Mouse (Mus musculus): ENCODE results near the gene Slc12a4. TPM values are rescaled to one million over a fixed set of nuclear protein-coding genes. Genes with fewer than 3 reads are reported as not detected.
"Not testable (repeated sequence)": the region's sequence is repeated elsewhere in the genome, so short reads cannot be mapped to it uniquely, and the experiment has no call there.

Gene Slc12a4
- polyA plus RNA-seq (2012; rRNA removed) = 64.3 and 69.6 TPM in 2 replicates

DNA sequence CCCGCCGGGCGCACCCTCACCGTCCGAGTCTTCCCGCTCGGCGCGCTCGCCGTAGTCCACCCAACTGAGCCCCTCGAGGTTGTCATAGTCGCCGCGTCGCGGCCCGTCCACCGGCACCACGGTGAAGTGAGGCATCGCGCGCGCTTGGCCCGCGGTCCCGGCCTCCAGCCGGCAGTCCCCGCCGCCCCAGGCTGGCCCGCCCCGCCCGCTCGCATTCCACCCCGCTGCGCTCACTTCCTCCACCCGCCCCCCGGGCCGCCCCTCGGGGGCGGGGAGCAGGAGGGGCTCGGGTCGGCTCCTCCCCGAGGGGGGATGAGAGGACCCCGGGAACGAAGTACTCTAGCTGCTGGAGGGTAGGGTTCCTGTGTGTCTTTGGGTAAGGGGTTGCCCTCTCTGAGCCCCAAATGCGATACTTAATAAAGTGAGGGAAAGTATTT is at the start of gene Slc12a4:
Slc12a4 (minus strand) TSS at position 193 of the 437 bp plus-strand sequence.
- DNase-seq (ENCODE audit: low spot score) = peak; percentile 71

DNA sequence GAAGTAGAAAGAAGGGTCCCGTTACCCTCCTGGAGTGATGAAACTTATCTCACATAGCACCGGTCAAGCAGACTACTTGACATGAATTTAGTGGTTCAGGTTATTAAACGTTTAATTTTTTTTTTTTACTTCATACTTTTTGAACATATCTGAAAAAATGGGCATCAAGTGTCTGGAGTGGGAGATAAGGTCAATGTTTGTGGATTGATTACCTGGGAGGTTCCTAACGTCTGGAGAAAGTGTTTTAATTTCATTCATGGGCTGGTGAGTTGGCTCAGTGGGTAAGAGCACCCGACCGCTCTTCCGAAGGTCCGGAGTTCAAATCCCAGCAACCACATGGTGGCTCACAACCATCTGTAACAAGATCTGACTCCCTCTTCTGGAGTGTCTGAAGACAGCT is 46.3 kb upstream of the Slc12a4 start:
- not testable (repeated sequence) for DNase-seq (ENCODE audit: low spot score)

DNA sequence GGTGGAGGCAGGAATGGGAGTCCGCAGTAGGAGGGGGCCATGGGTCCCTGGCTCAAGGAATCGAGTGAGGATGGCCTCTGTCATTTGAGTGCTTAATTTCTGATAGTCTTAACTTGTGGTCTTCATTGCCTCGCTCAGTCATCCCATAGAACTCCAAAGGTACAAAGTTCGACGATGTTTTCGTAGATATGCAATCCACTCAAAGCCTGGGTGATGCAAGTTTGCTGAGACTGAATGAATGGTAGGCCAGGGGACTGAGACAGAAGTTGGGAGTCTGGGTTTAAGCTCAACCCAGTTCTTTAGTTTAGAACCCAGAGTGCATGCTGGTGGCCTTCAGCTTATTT is 45.7 kb upstream of the Slc12a4 start, which contains the start of gene Ddx28:
Ddx28 (minus strand) TSS at position 240 of the 344 bp plus-strand sequence.
- DNase-seq (ENCODE audit: low spot score) = no peak

GRCm38 (mm10) chr8:106010748-106011642 is 45.1 kb upstream of the Slc12a4 start:
- DNase-seq (ENCODE audit: low spot score) = peak; percentile 85

DNA sequence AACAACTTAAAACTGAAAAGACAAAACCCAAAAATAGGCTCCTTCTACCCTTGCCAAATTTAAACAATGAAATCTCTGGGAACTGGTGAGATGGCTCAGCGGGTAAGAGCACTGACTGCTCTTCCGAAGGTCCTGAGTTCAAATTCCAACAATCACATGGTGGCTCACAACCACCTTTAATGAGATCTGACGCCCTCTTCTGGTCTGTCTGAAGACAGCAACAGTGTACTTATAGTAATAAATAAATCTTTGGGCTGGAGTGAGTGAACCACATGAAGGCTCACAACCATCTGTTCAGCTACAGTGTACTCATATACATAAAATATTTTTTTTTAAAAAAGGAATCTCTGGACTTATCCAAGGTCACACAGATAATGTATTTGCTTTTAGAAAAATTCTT is 42.0 kb upstream of the Slc12a4 start:
- DNase-seq (ENCODE audit: low spot score) = not testable (repeated sequence)

- DNase-seq (ENCODE audit: low spot score) = no peak
These were observed 41.2 kb upstream of the Slc12a4 start for GRCm38 (mm10) chr8:106007135-106007534.

GRCm38 (mm10) chr8:106006413-106006812 is 40.5 kb upstream of the Slc12a4 start:
- no peak for DNase-seq (ENCODE audit: low spot score)

DNA sequence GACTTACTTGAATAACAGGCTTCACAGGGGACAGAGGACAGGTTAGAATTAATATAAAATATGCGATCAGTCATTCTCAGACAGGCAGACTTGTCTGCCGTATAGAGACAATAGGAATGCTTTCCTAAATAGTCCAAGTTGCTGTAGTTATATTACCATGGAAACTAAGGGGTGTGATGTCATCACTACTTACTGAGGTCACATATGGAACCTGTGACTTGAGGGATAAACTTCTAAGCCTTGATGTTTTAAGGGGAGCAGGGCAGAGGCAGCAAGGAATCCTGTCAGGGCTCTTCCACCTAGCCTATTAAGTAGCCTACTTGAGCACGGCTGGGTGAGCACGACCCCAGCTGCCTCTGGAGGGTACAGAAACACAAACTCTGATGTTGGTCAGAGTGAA is 40.0 kb upstream of the Slc12a4 start, which contains the start of gene Dpep2nb:
Dpep2nb (minus strand) TSS at position 101 of the 400 bp plus-strand sequence.
- DNase-seq (ENCODE audit: low spot score) = no peak

GRCm38 (mm10) chr8:106004538-106005207 is 38.8 kb upstream of the Slc12a4 start:
- DNase-seq (ENCODE audit: low spot score) = no peak

DNA sequence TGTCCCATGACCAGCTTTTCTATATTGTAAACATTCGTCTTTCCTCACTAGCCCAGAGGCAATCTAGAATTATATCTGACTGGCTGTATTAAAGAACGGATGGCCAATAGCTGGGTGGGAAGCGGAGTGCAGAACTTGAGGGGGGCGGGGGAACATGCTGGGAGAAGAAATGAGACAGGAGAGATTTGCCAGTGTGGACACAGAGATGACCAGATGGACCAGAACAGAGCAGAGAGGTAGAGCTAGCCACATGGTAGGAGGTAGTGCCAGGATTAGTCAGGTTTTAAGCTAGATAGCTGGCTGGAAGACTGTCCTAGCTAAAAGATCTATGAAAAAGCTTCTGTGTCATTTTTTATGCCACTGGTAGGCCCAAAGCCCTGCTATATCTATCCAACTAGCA is 36.0 kb upstream of the Slc12a4 start:
- DNase-seq (ENCODE audit: low spot score) = no peak

DNA sequence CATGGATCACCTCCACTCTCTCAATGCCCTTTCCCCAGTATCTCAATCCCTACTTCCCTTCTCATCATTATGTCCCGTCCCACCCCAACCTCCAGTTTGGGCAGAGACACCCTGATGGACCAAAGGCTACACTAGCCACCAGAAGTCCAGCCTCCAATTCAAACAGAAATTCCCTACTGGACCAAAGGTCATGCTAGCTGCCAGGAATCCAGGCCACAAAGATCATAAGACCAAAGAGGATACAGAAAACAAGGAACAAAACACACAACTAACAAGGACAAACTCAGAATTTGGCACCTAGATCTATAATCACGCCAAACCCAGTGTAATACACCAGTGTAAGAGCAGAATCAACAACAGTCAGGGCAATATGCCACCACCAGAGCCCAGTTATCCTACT is 33.1 kb upstream of the Slc12a4 start:
- no peak for DNase-seq (ENCODE audit: low spot score)

DNA sequence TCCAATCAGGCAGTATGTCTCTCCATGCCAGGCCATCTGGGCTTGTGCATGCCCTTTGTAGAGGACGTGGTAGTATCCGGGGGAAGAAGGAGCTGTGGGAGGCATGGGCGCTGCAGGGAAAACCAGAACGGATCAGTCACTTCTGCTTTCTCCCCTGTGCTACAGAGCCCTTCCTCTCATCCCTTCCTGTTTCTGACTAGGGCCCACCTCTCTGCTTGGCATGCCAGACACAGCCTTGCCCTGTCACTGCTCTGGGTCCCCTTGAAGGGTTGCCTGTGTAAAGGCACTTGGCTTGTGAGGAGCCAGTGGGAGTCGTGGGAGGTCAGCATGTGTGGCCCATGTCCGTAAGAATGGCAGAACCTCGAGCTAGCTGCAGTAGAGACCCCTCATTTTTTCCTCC is 30.5 kb upstream of the Slc12a4 start:
- DNase-seq (ENCODE audit: low spot score) = no peak

GRCm38 (mm10) chr8:105993226-105993625 is 27.3 kb upstream of the Slc12a4 start:
- no peak for DNase-seq (ENCODE audit: low spot score)

DNA sequence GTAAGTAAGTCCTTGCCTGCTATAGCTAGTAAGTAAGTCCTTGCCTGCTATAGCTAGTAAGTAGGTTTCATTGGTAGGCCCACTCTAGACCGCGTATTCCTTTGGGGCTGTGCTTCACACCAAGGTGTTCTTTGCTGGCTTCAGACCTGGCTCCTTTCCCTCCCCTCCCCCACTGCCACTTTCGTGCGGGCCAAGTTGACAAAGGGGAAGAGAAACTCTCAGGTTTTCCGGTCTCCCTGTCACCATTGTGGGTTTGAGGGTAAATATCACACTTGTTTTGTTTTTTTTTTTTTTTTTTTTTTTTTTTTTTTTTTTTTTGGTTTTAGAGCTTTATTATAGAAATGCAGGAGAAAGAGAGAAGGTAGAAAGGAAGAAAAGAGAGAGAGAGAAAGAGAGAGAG is 26.6 kb upstream of the Slc12a4 start:
- no peak for DNase-seq (ENCODE audit: low spot score)

- no peak for DNase-seq (ENCODE audit: low spot score)
These were observed 25.6 kb upstream of the Slc12a4 start for GRCm38 (mm10) chr8:105991546-105991945.

DNA sequence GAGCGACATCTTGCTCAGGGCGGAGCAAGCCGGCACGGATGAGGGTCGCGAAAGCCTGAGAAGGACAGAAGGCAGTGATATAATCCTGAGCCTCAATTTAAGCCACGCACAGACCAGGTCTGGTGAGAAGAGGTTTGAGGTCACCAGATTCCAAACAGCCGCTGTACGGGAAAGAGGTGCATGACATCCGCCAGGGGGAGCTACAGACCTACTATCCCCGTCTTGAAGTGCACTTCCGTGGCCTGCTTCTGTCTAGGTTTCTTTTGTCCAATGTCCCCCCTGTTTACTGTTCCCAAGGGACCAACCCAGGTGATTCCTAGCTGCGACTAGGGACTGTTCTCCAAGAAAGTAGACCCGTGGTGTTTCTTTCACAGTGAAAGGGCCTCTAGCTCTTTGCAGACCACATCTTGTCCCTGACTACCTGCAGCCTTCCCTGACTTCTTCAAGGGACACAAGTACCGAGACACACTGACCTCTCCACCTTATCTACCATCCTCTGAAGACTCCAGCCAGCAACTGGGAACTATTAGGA is 25.0 kb upstream of the Slc12a4 start, which contains the start of gene Dus2:
Dus2 (plus strand) TSS at position 482 of the 532 bp plus-strand sequence.
- DNase-seq (ENCODE audit: low spot score) = peak; percentile 63

DNA sequence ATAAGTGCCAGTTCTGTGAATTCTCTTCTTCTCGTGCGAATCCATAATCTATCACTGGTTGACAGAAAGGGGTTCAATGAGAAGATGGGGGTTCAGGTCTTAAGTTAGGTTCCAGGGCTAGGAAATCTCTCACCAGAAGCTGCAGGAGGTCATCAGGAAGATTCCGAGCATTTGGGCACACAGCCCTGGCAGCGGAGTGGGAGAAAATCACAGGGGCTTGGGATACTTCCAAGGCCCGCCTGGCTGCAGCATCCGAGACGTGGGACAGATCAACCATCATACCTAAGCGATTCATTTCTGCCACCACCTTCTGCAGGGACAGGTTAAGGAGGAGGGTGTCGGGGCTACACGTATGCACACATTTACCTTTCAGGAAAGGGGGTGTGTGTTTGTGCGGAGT is 22.6 kb upstream of the Slc12a4 start:
- no peak for DNase-seq (ENCODE audit: low spot score)

GRCm38 (mm10) chr8:105983406-105983805 is 17.5 kb upstream of the Slc12a4 start:
- not testable (repeated sequence) for DNase-seq (ENCODE audit: low spot score)

- no peak for DNase-seq (ENCODE audit: low spot score)
These were observed 15.2 kb upstream of the Slc12a4 start for GRCm38 (mm10) chr8:105981146-105981545.

DNA sequence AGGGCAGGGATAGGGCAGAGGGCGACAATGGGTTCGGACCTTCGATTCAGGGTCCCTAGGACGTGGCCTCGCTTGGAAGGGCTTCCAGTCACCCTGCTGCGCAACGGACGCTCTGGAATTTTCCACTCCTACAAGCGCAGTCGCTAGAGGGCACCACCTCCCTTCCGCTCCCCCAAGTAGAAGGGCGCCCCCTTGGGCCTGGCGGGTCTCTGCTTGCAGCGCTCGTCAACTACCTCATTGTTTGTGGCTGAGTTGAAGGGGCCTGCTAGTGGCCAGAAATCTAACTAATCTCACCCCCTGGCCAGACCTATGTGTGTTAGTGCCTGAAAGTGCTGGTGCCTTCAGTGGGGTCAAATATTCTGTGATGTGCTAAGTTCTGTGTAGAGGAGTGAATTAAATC is 13.4 kb upstream of the Slc12a4 start, which contains the start of gene Dpep3:
Dpep3 (minus strand) TSS at position 105 of the 400 bp plus-strand sequence.
- DNase-seq (ENCODE audit: low spot score) = no peak

- no peak for DNase-seq (ENCODE audit: low spot score)
These were observed 9.5 kb upstream of the Slc12a4 start for GRCm38 (mm10) chr8:105975363-105975762.

DNA sequence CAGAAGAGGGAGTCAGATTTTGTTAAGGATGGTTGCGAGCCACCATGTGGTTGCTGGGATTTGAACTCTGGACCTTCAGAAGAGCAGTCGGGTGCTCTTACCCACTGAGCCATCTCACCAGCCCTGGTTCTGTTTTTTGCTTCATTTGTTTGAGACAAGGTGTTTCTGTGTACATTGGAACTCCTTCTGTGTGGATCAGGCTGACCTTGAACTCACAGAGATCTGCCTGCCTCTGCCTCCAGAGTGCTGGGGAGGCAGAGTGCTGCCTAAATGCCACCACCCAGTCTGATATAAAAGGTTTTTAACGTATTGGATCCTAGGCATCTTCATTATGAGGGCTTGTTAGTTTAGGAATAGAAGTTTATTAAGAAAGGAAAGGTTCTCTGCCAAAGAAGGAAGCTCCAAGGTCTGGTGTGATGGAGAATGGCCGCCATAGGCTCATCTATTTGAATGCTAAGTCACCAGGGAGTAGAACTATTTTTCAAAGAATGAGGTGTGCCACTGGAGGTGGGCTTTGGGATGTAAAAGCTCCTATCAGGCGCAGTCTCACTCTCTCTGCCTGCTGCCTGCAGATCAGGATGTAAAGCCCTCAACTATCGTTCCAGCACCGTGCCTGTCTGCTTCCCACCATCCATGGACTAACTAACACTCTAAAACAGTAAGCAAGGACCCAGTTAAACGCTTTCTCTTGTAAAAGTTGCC is 5.3 kb upstream of the Slc12a4 start:
- DNase-seq (ENCODE audit: low spot score) = no peak

Data from urinary bladder, adult 2 months (tissue).